Mouse (Mus musculus): ENCODE measurements around the gene Sars2.
"Not testable (repeated sequence)": the region's sequence is repeated elsewhere in the genome, so short reads cannot be mapped to it uniquely, and the experiment has no call there.

The Sars2 gene

DNA sequence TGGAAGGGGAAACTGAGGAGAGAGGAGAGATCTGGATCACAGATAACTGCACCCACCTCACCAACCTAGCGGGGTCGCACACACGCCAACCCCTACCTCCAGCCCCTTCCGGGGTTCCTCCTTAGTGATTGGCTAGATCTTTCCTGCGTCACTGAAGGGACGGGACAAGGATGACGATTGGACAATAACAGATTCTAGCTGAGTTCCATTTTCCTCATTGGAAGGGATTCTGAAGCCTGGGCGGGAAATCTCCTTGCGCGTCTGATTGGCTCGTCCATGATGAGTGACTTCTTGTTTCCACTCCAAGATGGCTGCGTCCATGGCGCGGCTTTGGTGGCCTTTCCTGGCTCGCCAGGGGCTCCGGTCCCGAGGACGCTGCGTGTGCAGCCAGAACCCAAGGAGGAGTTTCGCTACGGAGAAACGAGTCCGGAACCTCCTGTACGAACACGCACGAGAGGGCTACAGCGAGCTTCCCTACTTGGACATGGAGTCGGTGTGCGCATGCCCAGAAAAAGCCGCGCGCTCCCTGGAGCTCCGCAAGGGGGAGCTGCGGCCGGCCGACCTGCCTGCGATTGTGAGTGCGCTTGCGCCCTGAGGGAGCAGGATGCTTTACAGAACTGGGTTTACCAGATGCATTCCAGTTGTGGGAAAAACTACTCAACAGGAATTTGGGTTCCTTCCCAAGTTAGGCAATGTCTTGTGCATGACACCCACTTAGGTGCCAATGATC lies at the start of gene Sars2, which contains the start of gene Mrps12:
TSS of gene Sars2 (plus strand) at position 284 of the 730 bp plus-strand sequence.
TSS of gene Mrps12 (minus strand) at position 112 of the 730 bp plus-strand sequence.
- DNase-seq, result peak; percentile 95

DNA sequence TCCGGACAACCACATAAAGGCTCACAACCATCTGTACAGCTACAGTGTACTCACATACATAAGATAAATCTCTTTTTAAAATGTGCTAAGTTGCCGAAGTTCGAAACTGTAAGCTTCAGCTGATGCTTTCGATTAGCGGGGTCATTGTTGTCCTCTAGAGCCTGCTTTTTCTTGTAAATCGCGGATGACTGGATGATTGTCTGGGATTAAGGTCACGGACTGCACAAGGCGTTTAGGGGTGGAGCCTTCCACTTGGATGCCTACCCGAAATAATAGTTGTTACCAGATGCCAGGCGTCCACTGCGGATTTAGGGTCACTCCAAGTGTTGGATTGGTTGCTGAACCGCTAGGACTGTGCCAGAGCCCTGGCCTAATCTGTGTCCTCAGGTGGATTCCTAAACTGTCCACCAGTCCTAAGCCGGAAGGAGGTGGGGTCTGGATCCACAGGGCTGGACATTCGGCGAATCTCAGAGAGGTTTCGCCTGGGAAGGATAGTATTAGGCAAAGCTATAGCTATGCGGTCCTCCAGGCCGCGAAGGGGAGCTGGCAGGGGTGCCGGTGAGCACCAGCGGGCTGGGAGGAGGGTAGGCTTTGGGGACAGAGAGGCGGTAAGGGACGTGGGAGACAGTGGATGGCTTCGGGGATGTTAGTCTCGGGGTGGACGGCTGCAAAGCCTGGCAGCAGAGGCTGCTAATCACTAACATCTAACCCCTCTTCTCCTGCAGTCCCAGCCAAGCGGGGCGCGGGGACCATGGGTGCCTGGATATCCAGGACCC lies 49.1 kb upstream of the Sars2 start, which contains the start of gene Fbxo27:
TSS of gene Fbxo27 (plus strand) at position 305 of the 776 bp plus-strand sequence.
- peak; percentile 25 for DNase-seq

DNA sequence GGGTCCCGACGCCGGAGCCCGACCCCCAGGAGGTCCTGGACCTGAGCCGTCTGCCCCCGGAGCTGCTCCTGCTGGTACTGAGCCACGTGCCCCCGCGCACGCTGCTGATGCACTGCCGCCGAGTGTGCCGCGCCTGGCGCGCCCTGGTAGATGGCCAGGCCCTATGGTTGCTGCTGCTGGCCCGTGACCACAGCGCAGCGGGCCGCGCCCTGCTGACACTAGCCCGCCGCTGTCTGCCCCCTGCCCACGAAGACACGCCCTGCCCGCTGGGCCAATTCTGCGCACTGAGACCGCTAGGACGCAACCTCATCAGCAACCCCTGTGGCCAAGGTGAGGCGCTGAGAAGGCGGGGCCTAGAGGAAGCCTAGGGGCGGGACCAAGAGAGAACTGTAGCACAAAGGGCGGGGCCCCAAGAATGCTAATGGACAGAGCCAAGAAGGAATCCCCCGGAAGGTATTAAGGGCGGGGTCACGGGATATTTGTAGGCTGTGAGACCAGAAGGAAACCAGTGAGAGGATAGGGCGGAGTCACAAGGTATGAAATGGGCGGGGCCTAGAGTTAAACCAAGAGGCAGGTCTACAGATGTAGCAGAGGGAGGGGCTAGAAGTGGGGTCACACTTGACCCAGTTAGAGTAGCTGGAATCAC lies 48.3 kb upstream of the Sars2 start:
- peak; percentile 82 for DNase-seq

DNA sequence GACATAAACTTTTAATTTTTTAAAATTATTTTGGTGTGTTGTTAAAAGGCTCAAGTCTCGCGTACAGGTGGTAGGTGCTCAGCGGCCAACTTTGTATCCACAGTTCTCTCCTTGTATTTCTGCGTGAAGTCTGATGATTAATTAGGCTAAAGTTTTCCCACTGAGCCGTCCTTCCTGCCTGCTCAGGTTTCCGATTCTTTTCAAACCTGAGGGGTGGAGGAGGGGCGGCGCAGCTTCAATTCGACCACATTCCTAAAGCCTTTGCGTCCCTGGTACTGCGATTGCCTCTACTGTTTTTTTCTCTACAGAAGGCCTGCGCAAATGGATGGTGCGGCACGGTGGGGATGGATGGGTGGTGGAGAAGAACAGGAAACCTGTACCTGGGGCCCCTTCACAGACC lies 47.4 kb upstream of the Sars2 start:
- DNase-seq, result peak; percentile 34

DNA sequence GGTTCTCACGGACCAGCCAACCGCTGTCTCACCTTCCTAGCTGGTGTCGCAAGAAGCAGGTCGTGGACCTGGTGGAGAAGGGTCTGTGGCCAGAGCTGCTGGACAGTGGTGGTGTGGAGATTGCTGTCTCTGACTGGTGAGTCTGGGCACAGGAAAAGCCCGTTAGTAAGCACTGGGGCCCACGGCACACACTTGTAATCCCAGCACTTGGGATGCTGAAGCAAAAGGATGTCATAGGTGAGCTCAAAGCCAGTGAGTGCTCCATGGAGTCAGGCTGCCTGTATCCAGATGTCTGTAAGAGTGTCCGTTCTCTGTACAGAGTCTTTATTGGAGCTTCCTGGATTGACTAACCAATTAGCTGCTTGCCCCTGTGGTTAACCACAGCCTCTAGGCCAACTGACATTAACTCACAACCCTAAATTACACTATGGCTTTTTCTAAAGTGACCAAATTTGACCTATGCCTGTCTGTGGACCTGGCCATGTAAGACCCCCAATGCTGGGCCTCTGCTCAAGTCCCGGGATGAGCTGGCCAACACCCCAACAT lies 46.8 kb upstream of the Sars2 start:
- no peak for DNase-seq

DNA sequence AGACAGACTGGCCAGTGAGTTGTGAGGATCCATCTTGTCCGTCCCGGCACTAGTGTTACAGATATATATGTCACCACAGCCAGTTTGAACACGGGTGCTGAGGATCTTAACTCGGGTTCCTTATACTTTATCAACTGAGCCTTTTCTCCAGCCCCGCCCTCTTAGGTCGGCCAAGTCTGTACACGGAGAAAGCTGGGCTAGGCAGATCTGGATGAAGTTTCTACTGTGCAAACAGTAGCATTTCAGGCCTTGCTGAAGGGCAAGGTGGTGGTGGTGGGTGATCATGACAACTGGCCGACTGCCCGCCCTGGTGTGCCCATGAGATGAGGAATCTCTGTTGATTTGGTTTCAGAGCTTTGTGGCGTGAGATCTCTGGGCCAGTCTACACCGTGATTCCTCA lies 44.5 kb upstream of the Sars2 start:
- DNase-seq, result no peak

DNA sequence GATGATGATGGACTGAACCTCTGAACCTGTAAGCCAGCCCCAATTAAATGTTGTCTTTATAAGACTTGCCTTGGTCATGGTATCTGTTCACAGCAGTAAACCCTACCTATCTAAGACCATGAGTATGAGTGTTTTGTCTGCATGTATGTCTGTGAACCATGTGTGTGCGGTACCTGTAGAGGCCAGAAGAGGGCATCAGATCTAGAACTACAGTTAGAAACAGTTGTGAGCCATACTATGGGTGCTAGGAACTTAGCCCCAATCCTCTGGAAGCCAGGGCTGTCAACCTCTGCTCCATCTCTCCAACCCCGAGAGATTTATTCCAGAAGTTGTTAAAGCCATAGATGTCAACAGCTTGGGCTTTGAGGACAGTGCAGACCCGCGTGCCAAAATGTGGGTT lies 41.5 kb upstream of the Sars2 start:
- DNase-seq, result no peak

DNA sequence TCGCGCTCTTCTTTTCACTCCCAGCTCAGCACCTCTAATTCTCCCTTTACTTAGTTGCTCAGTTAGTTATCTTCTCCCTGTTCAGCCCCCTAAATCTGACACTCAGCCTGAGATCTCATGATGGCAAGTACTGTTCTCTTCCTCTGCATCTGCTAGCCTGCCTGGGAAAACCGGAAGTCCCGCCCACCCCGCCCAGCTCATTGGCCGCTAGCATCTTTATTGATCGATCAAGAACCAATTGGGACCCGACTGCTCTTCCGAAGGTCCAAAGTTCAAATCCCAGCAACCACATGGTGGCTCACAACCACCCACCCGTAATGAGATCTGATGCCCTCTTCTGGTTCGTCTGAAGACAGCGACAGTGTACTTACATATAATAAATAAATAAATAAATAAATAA lies 40.5 kb upstream of the Sars2 start:
- not testable (repeated sequence) for DNase-seq

DNA sequence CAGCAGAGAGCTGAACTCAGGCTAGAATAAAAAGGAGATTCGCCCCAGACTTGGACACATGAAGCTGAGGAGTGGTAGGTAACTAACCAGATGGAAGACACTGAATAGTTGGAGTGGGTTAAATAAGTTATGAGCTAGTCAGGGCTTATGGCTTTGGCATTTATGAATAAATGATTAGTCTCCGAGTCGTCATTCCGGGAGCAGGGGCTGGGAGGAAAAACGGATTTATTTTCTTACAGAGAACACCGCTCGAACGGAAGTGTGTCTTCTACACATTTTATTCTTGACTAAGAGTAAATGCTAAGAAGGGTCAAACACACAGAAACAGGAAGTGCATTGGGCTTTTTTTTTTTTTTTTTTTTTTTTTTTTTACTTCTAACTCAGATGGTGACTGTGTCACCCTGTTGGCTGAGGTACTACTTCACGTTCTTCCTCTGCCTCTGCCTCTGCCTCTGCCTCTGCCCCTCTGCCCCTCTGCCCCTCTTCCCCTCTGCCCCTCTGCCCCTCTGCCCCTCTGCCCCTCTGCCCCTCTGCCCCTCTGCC lies 39.1 kb upstream of the Sars2 start:
- DNase-seq, result no peak

DNA sequence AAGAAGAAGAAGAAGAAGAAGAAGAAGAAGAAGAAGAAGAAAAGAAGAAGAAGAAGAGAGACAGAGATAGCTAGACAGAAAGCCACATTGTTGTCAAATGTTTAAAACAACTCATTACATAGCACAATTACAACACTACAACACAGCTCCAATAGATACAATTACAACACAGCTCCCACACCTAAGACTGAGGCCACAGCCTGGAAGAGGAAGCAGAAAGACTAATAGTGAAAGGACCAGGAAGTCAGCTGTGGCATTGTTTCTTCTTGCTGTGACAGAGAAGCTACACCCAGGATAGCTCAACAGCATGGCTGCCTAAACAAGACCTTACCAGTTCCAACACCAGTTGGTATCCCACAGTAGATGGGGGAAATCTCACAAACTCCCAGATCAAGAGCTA lies 32.3 kb upstream of the Sars2 start:
- DNase-seq, result no peak

DNA sequence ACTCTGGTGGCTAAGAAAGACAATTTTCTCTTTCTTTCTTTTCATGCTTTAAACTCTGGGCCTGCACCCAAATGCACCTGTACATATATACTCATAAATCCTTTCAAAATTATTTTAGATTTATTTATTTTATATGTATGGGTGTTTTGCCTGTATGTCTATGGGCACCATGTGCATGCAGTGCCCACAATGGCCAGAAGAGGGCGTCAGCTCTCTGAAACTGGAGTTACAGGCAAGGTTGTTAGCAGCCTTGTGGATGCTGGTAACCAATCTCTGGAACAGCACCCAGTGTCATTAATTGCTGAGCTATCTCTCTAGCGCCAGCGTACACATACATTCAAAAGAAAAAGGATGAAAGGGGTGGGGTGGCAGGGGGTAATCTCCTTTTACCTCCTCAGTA lies 30.8 kb upstream of the Sars2 start:
- DNase-seq, result no peak

DNA sequence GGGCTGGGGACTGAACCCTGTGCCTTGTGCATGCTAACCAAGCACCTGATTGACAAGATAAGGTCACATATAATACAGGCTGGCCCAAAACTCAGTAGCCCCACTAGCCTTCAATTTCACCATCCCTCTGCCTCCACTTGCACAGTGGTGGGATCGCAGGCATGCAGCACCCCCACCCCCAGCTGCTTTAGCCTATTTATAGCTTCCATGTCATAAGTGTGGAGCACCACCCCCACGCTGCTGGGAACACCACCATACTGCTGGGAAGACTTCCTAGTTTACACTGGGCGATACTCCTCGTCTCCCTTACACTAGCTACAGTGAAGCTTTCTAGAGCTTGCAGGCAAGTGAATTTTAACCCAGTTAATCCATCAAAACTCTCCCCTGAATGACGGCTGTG lies 27.1 kb upstream of the Sars2 start:
- no peak for DNase-seq

DNA sequence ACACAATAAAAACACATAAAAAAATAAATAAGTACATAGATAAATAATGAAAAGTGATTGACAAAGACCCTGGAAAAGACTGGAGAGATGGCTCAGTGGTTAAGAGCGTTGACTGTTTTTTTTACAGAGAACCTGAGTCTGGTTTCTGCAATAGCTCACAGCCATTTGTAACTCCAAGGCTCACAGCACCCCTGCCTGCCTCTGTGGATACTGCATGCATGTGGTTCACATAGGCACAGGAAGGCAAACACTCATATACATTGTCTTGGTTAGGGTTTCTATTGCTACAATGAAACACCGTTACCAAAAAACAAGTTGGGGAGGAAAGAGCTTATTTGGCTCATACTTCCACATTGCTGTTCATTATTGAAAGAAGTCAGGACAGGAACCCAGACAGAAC lies 26.2 kb upstream of the Sars2 start:
- no peak for DNase-seq

DNA sequence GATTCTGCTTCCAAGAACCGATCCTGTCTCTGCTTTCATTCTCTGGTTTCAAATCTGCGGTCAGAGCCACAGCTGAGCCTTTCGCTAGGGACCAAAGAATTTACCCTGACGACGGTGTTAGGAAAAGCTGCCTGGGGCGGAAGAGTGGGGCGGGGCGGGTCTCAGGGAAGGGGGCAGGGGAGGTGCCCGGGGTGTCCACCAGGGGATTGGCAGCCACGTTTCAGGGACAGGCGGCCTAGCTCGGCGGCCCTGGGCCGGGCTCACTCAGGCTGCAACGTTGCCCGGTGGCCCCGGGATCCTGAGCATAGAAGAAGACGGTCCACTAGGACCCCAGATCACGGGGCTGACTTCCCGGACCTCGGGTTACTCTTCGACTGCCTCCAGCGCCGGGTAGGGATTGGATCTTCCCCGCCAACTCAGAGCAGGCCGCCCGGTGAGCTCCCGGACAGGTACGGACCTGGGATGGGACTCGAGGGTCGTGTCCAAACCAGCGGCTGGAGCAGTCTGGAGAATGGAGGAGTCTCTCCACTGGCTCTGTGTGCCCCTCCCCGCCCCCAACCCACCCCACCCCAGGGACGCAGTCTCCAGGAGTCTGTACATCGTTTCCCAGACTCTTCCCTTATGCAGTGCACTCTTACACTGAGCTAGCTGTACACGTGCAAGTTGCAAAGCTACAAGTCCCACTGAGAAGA lies 25.1 kb upstream of the Sars2 start, which contains the start of gene Fbxo17:
TSS of gene Fbxo17 (plus strand) at position 215 of the 692 bp plus-strand sequence.
- DNase-seq, result peak; percentile 75

DNA sequence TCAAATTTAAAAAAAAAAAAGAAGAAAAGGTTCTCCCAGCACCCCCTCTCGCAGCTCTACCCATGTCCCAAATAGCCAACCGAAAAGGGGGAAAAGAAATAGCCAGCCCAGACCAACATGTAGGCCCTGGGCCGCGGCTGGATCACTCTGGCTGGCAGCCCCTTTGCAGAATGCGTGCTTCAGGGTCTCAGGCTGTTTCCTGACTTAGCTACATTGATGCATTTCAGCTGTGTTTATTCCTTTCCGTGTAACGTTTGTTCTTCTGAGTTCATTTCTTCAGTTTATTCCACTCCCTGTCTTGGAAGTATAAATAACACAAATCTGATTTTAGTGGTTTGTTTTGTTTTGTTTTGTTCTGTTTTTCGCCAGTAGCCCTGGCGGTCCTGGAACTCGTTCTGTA lies 24.1 kb upstream of the Sars2 start:
- DNase-seq, result no peak

DNA sequence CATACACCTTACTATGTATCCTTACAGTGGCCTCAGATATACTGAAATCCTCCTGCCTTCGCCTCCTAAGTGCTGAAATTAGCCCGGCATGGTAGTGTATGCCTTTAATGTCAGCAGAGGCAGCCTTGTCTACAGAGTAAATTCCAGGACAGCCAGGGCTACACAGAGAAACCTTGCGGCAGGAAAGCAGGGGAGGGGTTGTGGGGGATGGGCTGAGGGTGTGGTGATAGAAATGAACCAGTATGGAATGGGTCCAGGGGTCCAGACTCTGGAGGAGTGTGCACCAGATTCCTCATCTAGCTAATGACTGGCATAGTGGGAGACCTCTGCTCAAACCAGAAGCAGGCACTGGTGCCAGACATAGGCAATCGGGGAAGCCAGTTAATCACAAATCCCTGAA lies 22.6 kb upstream of the Sars2 start:
- no peak for DNase-seq

DNA sequence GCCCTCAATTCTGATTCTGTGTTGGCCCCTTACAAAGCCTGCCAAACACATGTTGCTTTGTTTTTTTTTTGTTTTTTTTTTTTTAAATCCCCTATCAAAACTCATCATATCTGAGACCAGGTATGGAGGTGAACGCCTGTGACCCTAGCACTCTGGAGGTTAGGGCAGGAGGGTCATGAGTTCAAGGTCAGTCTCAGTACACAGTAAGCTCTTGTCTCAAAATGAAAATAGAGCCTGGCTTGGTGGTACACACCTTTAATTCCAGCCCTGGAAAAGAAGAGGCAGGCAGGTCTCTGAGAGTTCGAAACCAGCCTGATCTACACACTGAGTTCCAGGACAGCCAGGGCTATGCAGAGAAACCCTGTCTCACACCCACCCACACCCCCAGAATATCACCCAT lies 22.1 kb upstream of the Sars2 start:
- DNase-seq, result no peak

DNA sequence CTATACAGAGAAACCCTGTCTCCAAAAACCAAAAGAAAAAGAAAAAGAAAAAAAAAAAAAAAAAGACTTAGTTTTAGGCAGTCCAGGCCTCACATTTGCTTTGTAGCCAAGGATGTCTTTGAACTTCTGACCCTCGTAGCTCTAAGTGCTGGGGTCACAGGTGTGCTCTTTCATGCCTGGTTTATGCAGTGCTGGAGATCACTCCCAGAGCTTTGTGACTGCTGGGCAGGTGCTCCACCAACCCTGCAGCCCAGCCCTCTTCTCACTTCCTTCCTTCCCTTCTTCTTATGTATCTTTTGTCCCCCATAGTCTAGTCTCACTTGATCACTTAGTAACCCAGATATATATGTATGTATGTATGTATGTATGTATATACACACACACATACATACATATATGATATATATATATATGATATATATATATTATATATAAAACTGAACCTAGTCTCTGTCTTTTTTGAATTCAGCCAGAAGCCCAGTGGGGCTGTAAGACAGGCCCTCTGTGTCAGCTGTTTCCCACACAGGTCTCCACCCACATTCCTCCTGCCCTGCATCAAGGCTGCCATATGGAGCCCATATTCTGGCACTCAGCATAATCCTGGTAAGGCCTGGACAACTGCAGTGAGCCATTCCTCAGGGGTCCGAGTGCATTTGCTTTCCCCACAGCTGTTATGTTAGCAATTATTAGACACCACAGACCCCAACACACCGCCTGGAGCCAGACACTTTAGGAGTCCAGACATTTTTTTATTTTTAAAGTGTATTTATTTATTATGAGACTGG lies 20.8 kb upstream of the Sars2 start:
- no peak for DNase-seq

DNA sequence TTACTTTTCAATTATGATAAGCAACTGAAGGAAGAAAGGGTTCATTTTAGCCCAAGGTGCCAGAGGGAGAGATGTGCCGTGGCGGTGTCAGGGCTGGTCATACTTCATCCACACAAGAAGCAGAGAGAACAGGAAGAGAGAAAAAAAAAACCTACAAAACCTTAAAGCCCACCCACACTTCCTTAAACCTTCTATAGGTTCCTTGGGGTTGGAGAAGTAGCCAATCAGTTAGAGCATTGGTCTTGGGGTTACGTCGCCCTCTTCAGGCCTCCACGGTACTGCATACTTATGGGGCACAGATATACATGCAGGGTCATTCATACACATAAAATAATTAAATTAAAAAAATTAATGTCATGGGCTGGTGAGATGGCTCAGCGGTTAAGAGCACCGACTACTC lies 19.7 kb upstream of the Sars2 start:
- no peak for DNase-seq

DNA sequence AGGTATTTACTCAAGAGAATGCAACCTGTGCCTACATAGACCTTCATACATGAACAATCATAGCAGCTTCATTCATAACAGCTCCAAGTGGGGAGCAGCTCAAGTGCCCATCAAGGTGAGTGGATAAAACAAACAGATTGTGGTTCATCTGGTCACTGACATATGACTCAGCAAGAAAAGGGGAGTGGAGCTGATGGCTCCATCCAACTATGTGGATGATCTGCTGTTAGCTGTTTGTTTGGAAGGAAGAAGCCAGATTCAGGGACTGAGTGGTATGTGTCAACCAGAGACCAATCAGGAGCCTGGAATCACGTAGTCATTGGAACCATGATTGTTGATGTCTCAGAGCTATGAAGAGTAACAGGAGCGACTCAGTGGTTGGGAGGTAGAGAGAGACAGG lies 17.2 kb upstream of the Sars2 start:
- DNase-seq, result no peak

DNA sequence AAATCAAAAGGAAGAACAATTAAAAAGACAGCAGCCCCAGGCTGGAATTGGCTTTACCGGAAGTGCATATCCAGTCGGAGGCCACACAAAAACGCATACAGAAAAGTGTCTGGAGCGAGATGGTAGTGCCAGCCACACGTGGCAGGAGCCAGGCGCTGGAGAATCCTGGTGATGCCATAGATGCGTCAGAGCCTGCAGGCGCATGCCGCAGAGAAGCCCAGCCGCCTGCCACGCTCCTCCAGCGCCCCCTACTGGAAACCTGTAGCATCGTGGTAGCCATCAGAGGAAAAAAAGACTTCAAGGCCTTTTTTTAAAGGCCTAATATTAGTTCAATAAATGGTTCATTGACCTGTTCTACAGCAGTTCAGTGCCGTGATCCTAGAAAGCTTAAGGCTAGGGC lies 15.2 kb upstream of the Sars2 start:
- DNase-seq, result peak; percentile 85
